Mouse (Mus musculus): ENCODE measurements around the gene Vmn1r122. TPM values are rescaled to one million over a fixed set of nuclear protein-coding genes. Genes with fewer than 3 reads are reported as not detected.

The Vmn1r122 gene
- total RNA-seq (2023) = not detected

DNA sequence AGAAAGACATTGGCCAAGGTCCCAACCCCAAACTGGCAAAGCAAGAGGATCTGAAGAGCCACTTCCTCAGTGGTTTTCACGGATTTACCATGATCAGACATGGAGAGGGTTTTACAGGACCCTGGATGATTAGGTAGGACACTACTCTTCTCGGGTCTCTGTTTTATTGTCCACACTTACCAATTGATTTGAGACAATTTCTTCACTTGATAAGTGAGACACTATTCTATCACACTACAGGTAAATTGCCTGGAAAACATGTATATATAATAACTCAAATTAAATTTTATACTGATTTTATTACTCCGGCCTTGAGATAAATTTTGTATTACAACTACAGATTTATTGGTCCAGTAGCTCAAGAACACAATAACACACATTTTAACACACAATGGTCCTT is at the start of gene Vmn1r122:
Vmn1r122 (minus strand) TSS at position 101 of the 400 bp plus-strand sequence.

DNA sequence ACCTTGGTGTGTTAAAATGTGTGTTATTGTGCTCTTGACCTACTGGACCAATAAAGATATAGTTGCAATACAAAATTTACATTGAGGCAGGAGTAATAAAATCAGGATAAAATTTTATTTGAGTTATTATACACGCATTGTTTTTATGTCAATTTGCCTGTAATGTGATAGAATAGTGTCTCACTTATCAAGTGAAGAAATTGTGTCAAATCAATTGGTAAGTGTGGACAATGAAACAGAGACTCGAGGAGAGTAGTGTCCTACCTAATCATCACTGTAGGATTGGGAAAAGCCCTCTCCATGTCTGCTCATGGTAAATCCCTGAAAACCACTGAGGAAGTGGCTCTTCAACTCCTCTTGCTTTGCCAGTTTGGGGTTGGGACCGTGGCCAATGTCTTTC is 28.0 kb upstream of the Vmn1r122 start, which contains the start of gene Vmn1r123:
Vmn1r123 (plus strand) TSS at position 301 of the 400 bp plus-strand sequence.

DNA sequence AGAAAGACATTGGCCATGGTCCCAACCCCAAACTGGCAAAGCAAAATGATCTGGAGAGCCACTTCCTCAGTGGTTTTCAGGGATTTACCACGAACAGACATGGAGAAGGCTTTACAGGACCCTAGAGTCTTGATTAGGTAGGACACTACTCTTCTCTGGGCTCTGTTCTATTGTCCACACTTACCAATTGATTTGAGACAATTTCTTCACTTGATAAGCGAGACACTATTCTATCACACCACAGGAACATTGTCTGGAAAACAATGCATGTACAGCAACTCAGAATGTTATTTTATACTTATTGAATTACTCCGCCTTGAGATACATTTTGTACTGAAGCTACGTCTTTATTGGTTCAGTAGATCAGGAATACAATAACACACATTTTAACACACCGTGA is 35.5 kb downstream of the Vmn1r122 start, which contains the start of gene Vmn1r121:
Vmn1r121 (minus strand) TSS at position 101 of the 400 bp plus-strand sequence.

Other genes with a start within 250 kb of the Vmn1r122 start
- gene Vmn1r118, start 221.8 kb downstream of the Vmn1r122 start, total RNA-seq (2023) = not detected
- gene Vmn1r119, start 121.7 kb downstream of the Vmn1r122 start, total RNA-seq (2023) = not detected
- not detected for gene Vmn1r120, start 80.3 kb downstream of the Vmn1r122 start, total RNA-seq (2023)
- gene Vmn1r121, start 35.6 kb downstream of the Vmn1r122 start, total RNA-seq (2023) = not detected
- not detected for gene Vmn1r123, start 28.1 kb upstream of the Vmn1r122 start, total RNA-seq (2023)
- not detected for gene Gm5157, start 56.3 kb upstream of the Vmn1r122 start, total RNA-seq (2023)
- gene Vmn1r124, start 126.5 kb upstream of the Vmn1r122 start, total RNA-seq (2023) = not detected
- gene Vmn1r125, start 138.1 kb upstream of the Vmn1r122 start, total RNA-seq (2023) = not detected
- gene Vmn1r126, start 167.3 kb upstream of the Vmn1r122 start, total RNA-seq (2023) = not detected
- not detected for gene Vmn1r127, start 185.7 kb upstream of the Vmn1r122 start, total RNA-seq (2023)
- gene Vmn1r128, start 215.2 kb upstream of the Vmn1r122 start, total RNA-seq (2023) = not detected
- not detected for gene Vmn1r129, start 227.2 kb upstream of the Vmn1r122 start, total RNA-seq (2023)